Mouse (Mus musculus): ENCODE results near the gene Ptprk. TPM values are rescaled to one million over a fixed set of nuclear protein-coding genes. Genes with fewer than 3 reads are reported as not detected.

The Ptprk gene
- polyA plus RNA-seq, 1 experiment from 2014 or later = 22.3 TPM

- H3K4me3 ChIP-seq (replicated peaks) = no peak overlapping the region
- H3K9ac ChIP-seq (replicated peaks) = no peak overlapping the region
- no peaks in the 10 kb centered on the region for H3K36me3 ChIP-seq
- peaks cover 4% of the 10 kb centered on the region; the same call in 1 of the 2 replicates for H3K4me1 ChIP-seq (replicated peaks)
- H3K27ac ChIP-seq = no peak overlapping the region
- H3K4me2 ChIP-seq (replicated peaks) = no peak overlapping the region
- H3K27me3 ChIP-seq = no peaks in the 10 kb centered on the region
- no peaks in the 10 kb centered on the region for H3K9me3 ChIP-seq
- no peak for ATAC-seq
- WGBS = 95% methylated on average over 5 of the region's 5 CpGs
Measured at GRCm38 (mm10) chr10:28335232-28335631, 260.6 kb downstream of the Ptprk start.

GRCm38 (mm10) chr10:28338536-28338935 is 263.9 kb downstream of the Ptprk start:
- Histone ChIP-seq H3K9me3 (no peaks in the 10 kb centered on the region), H3K27me3 (no peaks in the 10 kb centered on the region), H3K36me3 (no peaks in the 10 kb centered on the region), H3K9ac (replicated peaks) (no peak overlapping the region), H3K27ac (no peak overlapping the region), H3K4me3 (replicated peaks) (no peak overlapping the region), H3K4me2 (replicated peaks) (no peak overlapping the region), H3K4me1 (replicated peaks) (no peaks in the 10 kb centered on the region)
- WGBS = 58% methylated on average over 5 of the region's 5 CpGs
- ATAC-seq = no peak

GRCm38 (mm10) chr10:28345196-28345681 is 270.6 kb downstream of the Ptprk start:
- Histone ChIP-seq H3K9me3 (no peaks in the 10 kb centered on the region), H3K36me3 (no peaks in the 10 kb centered on the region), H3K4me3 (replicated peaks) (no peak overlapping the region), H3K27me3 (no peaks in the 10 kb centered on the region), H3K4me2 (replicated peaks) (no peak overlapping the region), H3K27ac (no peak overlapping the region), H3K9ac (replicated peaks) (no peak overlapping the region), H3K4me1 (replicated peaks) (no peaks in the 10 kb centered on the region)
- WGBS = 92% methylated on average over 8 of the region's 8 CpGs
- no peak for ATAC-seq

- ATAC-seq = no peak
- Histone ChIP-seq H3K27me3 (no peaks in the 10 kb centered on the region), H3K9ac (replicated peaks) (no peak overlapping the region), H3K27ac (no peak overlapping the region), H3K4me3 (replicated peaks) (no peak overlapping the region), H3K4me2 (replicated peaks) (no peak overlapping the region), H3K36me3 (no peaks in the 10 kb centered on the region), H3K9me3 (no peaks in the 10 kb centered on the region), H3K4me1 (replicated peaks) (no peaks in the 10 kb centered on the region)
- WGBS = 82% methylated on average over 6 of the region's 6 CpGs
Measured at GRCm38 (mm10) chr10:28365291-28365690, 290.7 kb downstream of the Ptprk start.

- 0 out of 2 replicates have a peak, but pooled peaks have one; percentile 9 for ATAC-seq
Measured at GRCm38 (mm10) chr10:28366065-28366677, 291.6 kb downstream of the Ptprk start.

GRCm38 (mm10) chr10:28369808-28370207 is 295.2 kb downstream of the Ptprk start:
- H3K9ac ChIP-seq (replicated peaks) = no peak overlapping the region
- 83% methylated on average over 2 of the region's 2 CpGs for WGBS
- no peaks in the 10 kb centered on the region for H3K4me1 ChIP-seq (replicated peaks)
- H3K27ac ChIP-seq = no peak overlapping the region
- H3K36me3 ChIP-seq = no peaks in the 10 kb centered on the region
- no peak for ATAC-seq
- H3K27me3 ChIP-seq = no peaks in the 10 kb centered on the region
- H3K4me2 ChIP-seq (replicated peaks) = no peak overlapping the region
- no peak overlapping the region for H3K4me3 ChIP-seq (replicated peaks)
- H3K9me3 ChIP-seq = no peaks in the 10 kb centered on the region

More at GRCm38 (mm10) chr10:28366065-28366677, 291.6 kb downstream of the Ptprk start:
- no peaks in the 10 kb centered on the region for H3K27me3 ChIP-seq
- no peak overlapping the region for H3K4me3 ChIP-seq (replicated peaks)
- no peaks in the 10 kb centered on the region for H3K4me1 ChIP-seq (replicated peaks)
- H3K9me3 ChIP-seq = no peaks in the 10 kb centered on the region
- no peak overlapping the region for H3K4me2 ChIP-seq (replicated peaks)
- no peak overlapping the region for H3K9ac ChIP-seq (replicated peaks)
- 80% methylated on average over 5 of the region's 5 CpGs for WGBS
- no peaks in the 10 kb centered on the region for H3K36me3 ChIP-seq
- peak overlapping the region; percentile 31 for H3K27ac ChIP-seq

GRCm38 (mm10) chr10:28374874-28375273 is 300.3 kb downstream of the Ptprk start:
- no peak overlapping the region for H3K27ac ChIP-seq
- H3K9ac ChIP-seq (replicated peaks) = no peak overlapping the region
- WGBS = 92% methylated on average over 1 of the region's 1 CpGs
- H3K4me1 ChIP-seq (replicated peaks) = no peaks in the 10 kb centered on the region
- no peaks in the 10 kb centered on the region for H3K36me3 ChIP-seq
- no peaks in the 10 kb centered on the region for H3K27me3 ChIP-seq
- H3K9me3 ChIP-seq = no peaks in the 10 kb centered on the region
- no peak overlapping the region for H3K4me2 ChIP-seq (replicated peaks)
- no peak for ATAC-seq
- no peak overlapping the region for H3K4me3 ChIP-seq (replicated peaks)

GRCm38 (mm10) chr10:28379752-28380488 is 305.3 kb downstream of the Ptprk start:
- H3K27ac ChIP-seq = no peak overlapping the region
- H3K4me1 ChIP-seq (replicated peaks) = no peaks in the 10 kb centered on the region
- no peaks in the 10 kb centered on the region for H3K9me3 ChIP-seq
- H3K36me3 ChIP-seq = no peaks in the 10 kb centered on the region
- WGBS = 84% methylated on average over 7 of the region's 7 CpGs
- no peak overlapping the region for H3K4me2 ChIP-seq (replicated peaks)
- H3K27me3 ChIP-seq = no peaks in the 10 kb centered on the region
- ATAC-seq = no peak
- H3K4me3 ChIP-seq (replicated peaks) = no peak overlapping the region
- no peak overlapping the region for H3K9ac ChIP-seq (replicated peaks)

- Histone ChIP-seq H3K27me3 (no peaks in the 10 kb centered on the region), H3K4me3 (replicated peaks) (no peak overlapping the region), H3K4me2 (replicated peaks) (no peak overlapping the region), H3K4me1 (replicated peaks) (no peaks in the 10 kb centered on the region), H3K9me3 (no peaks in the 10 kb centered on the region), H3K9ac (replicated peaks) (no peak overlapping the region), H3K36me3 (no peaks in the 10 kb centered on the region), H3K27ac (no peak overlapping the region)
- no peak for ATAC-seq
- WGBS = 93% methylated on average over 15 of the region's 15 CpGs
Measured at GRCm38 (mm10) chr10:28387563-28388222, 313.1 kb downstream of the Ptprk start.

GRCm38 (mm10) chr10:28391168-28391567 is 316.5 kb downstream of the Ptprk start:
- no peaks in the 10 kb centered on the region for H3K4me1 ChIP-seq (replicated peaks)
- no peaks in the 10 kb centered on the region for H3K27me3 ChIP-seq
- H3K9me3 ChIP-seq = no peaks in the 10 kb centered on the region
- H3K4me3 ChIP-seq (replicated peaks) = no peak overlapping the region
- no peak for ATAC-seq
- no peaks in the 10 kb centered on the region for H3K36me3 ChIP-seq
- no peak overlapping the region for H3K27ac ChIP-seq
- WGBS = 94% methylated on average over 5 of the region's 5 CpGs
- no peak overlapping the region for H3K4me2 ChIP-seq (replicated peaks)
- H3K9ac ChIP-seq (replicated peaks) = no peak overlapping the region

GRCm38 (mm10) chr10:28395610-28396519 is 321.2 kb downstream of the Ptprk start:
- no peaks in the 10 kb centered on the region for H3K27me3 ChIP-seq
- no peaks in the 10 kb centered on the region for H3K4me1 ChIP-seq (replicated peaks)
- ATAC-seq = no peak
- no peak overlapping the region for H3K9ac ChIP-seq (replicated peaks)
- no peaks in the 10 kb centered on the region for H3K9me3 ChIP-seq
- 78% methylated on average over 2 of the region's 2 CpGs for WGBS
- no peak overlapping the region for H3K4me2 ChIP-seq (replicated peaks)
- H3K27ac ChIP-seq = no peak overlapping the region
- H3K36me3 ChIP-seq = no peaks in the 10 kb centered on the region
- no peak overlapping the region for H3K4me3 ChIP-seq (replicated peaks)
